Mouse (Mus musculus) midbrain, embryonic 10.5 days (tissue): ENCODE data around the gene Ssxb2. TPM values are rescaled to one million over a fixed set of nuclear protein-coding genes. Genes with fewer than 3 reads are reported as not detected.
"Not testable (repeated sequence)": the region's sequence is repeated elsewhere in the genome, so short reads cannot be mapped to it uniquely, and the experiment has no call there.

ENCODE experiments used
- DNase-seq: peaks from one replicate; pipeline ENCODE4 v3.0.0-alpha.2; 2017; ENCODE audit warnings: low spot score
- H3K27ac ChIP-seq: fragments of 300-500 bp; sonication (generic); replicated peaks from 2 replicates; pipeline ENCODE4 v1.5.1; 2016; ENCODE audit warnings: mild to moderate bottlenecking
- H3K27me3 ChIP-seq: fragments of 300-500 bp; sonication (generic); 2 replicates; pipeline ENCODE4 v1.6.1; 2016; ENCODE audit warnings: low read depth, mild to moderate bottlenecking; ENCODE audit not compliant: poor library complexity, severe bottlenecking
- H3K36me3 ChIP-seq: fragments of 300-500 bp; sonication (generic); 2 replicates; pipeline ENCODE4 v1.6.1; 2016; ENCODE audit warnings: mild to moderate bottlenecking, moderate library complexity
- H3K4me1 ChIP-seq: fragments of 300-500 bp; sonication (generic); 2 replicates; pipeline ENCODE4 v1.6.1; 2016
- H3K4me3 ChIP-seq: fragments of 300-500 bp; sonication (generic); 2 replicates; pipeline ENCODE4 v1.5.1; 2016; ENCODE audit warnings: mild to moderate bottlenecking, moderate library complexity
- H3K9me3 ChIP-seq: fragments of 300-500 bp; sonication (generic); replicated peaks from 2 replicates; pipeline ENCODE4 v1.6.1; 2016; ENCODE audit warnings: mild to moderate bottlenecking
- WGBS: fragments of 180-500 bp; shearing (Covaris S2); methylation state at CpG from one replicate; pipeline ENCODE4 v1.1.7; 2016; 5-methylcytosine and 5-hydroxymethylcytosine counted together
- polyA plus RNA-seq: library from polyadenylated mRNA; unstranded; fragments of >200 nt; fragmentation: Nextera tagmentation; extraction: Ambion mirVana; gene quantifications from 2 replicates; pipeline ENCODE4 v1.2.1, GENCODE M21; 2016

Ssxb2 gene
- not detected in 2 replicates for polyA plus RNA-seq

DNA sequence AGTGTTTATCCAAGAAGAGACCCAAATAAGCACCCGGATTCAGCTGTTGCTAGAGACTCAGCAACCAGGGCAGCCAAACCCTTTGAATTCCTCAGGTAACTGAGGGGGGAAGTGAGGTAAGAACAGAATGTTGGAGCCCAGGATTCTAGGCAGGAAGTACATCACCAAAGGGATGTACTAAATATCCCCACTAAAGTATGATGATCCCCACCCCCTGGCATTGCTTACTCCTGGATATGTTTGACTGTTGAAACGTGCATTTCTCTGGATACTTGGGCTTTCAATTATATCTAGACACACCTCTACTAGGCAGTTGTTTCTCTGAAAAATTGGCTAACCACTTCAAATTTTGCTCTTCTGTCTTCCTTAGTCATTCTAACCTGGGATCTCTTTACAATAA lies at the start of gene Ssxb2:
TSS of gene Ssxb2 (minus strand) at position 101 of the 400 bp plus-strand sequence.
- not testable (repeated sequence) for H3K4me3 ChIP-seq, DNase-seq, H3K36me3 ChIP-seq, H3K4me1 ChIP-seq, H3K27ac ChIP-seq, H3K27me3 ChIP-seq
- WGBS: 73% methylated on average over 2 of the region's 2 CpGs
- peaks cover 44% of the 10 kb centered on the region for H3K9me3 ChIP-seq

DNA sequence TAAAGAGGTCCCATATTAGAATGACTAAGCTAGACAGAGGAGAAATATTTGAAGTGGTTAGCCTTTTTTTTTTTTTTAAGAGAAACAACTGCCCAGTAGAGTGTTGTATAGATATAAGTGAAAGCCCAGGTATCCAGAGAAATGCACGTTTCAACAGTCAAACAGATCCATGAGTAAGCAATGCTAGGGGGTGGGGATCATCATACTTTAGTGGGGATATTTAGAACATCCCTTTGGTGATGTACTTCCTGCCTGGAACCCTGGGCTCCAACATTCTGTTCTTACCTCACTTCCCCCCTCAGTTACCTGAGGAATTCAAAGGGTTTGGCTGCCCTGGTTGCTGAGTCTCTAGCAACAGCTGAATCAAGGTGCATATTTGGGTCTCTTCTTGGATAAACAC lies 48.5 kb downstream of the Ssxb2 start, which contains the start of gene Ssxb1:
TSS of gene Ssxb1 (plus strand) at position 301 of the 400 bp plus-strand sequence.
- H3K9me3 ChIP-seq: peaks cover 10% of the 10 kb centered on the region; the same call in 1 of the 2 replicates
- H3K4me1 ChIP-seq, DNase-seq, H3K27ac ChIP-seq, H3K36me3 ChIP-seq, H3K4me3 ChIP-seq, H3K27me3 ChIP-seq: not testable (repeated sequence)
- WGBS: 17% methylated on average over 1 of the region's 1 CpGs

Other genes with a start within 250 kb of the Ssxb2 start
- gene Ftsj1, start 209.3 kb downstream of the Ssxb2 start, polyA plus RNA-seq: 44.2 and 45.7 TPM in 2 replicates
- gene Slc38a5, start 190.6 kb downstream of the Ssxb2 start, polyA plus RNA-seq: 4.6 and 4.8 TPM in 2 replicates
- gene Ssxb10, start 134.3 kb downstream of the Ssxb2 start, polyA plus RNA-seq: not detected in 2 replicates
- not detected in 2 replicates for gene Ssxb9, start 94.7 kb downstream of the Ssxb2 start, polyA plus RNA-seq
- gene Ssxb1, start 48.4 kb downstream of the Ssxb2 start, polyA plus RNA-seq: not detected in 2 replicates
- gene Gm14459, start 63.2 kb upstream of the Ssxb2 start, polyA plus RNA-seq: not detected in 2 replicates
- gene Ssxb6, start 86.5 kb upstream of the Ssxb2 start, polyA plus RNA-seq: not detected in 2 replicates
- not detected in 2 replicates for gene Ssxb3, start 130.1 kb upstream of the Ssxb2 start, polyA plus RNA-seq
- gene Ssxb8, start 229.1 kb upstream of the Ssxb2 start, polyA plus RNA-seq: not detected in 2 replicates